Mouse (Mus musculus): ENCODE measurements around the gene AW011738. TPM values are rescaled to one million over a fixed set of nuclear protein-coding genes. Genes with fewer than 3 reads are reported as not detected.

The AW011738 gene
- total RNA-seq (2021): 1 to 10 TPM; 5.4 to 6.5 TPM
- long read RNA-seq, partial matches to known transcripts: 0 of 1 reads
- long read RNA-seq, other reads (novel, unspliced or antisense): 1 of 1 reads

GRCm38 (mm10) chr4:156203001-156203412 lies at the start of gene AW011738:
TSS of gene AW011738 (plus strand) at chr4:156203304.
- peak in 1 of 2 experiments; percentile 59 for DNase-seq (ENCODE audit: low spot score in 2 of 2)

GRCm38 (mm10) chr4:156154771-156155170 lies 48.3 kb upstream of the AW011738 start:
- no peak for DNase-seq (ENCODE audit: low spot score in 2 of 2)

GRCm38 (mm10) chr4:156166477-156166876 lies 36.6 kb upstream of the AW011738 start:
- no peak for DNase-seq (ENCODE audit: low spot score in 2 of 2)

- DNase-seq (ENCODE audit: low spot score in 2 of 2): no peak
These were observed 34.5 kb upstream of the AW011738 start for GRCm38 (mm10) chr4:156168611-156169010.

GRCm38 (mm10) chr4:156169129-156169528 lies 34.0 kb upstream of the AW011738 start:
- no peak for DNase-seq (ENCODE audit: low spot score in 2 of 2)

GRCm38 (mm10) chr4:156171828-156172227 lies 31.3 kb upstream of the AW011738 start:
- no peak for DNase-seq (ENCODE audit: low spot score in 2 of 2)

- no peak for DNase-seq (ENCODE audit: low spot score in 2 of 2)
These were observed 25.5 kb upstream of the AW011738 start for GRCm38 (mm10) chr4:156177630-156178029.

- DNase-seq (ENCODE audit: low spot score in 2 of 2): no peak
These were observed 19.4 kb upstream of the AW011738 start for GRCm38 (mm10) chr4:156183747-156184146.

GRCm38 (mm10) chr4:156184291-156184954 lies 18.7 kb upstream of the AW011738 start:
- DNase-seq (ENCODE audit: low spot score in 2 of 2): no peak

- DNase-seq (ENCODE audit: low spot score in 2 of 2): peak in 1 of 2 experiments; percentile 32
These were observed 17.6 kb upstream of the AW011738 start for GRCm38 (mm10) chr4:156185456-156185949.

GRCm38 (mm10) chr4:156185950-156186850 lies 16.9 kb upstream of the AW011738 start:
- peak; percentile 39 to 55 for DNase-seq (ENCODE audit: low spot score in 2 of 2)

- DNase-seq (ENCODE audit: low spot score in 2 of 2): no peak
These were observed 14.8 kb upstream of the AW011738 start for GRCm38 (mm10) chr4:156188162-156188810.

- peak in 1 of 2 experiments; percentile 43 for DNase-seq (ENCODE audit: low spot score in 2 of 2)
These were observed 14.2 kb upstream of the AW011738 start for GRCm38 (mm10) chr4:156188811-156189323.

GRCm38 (mm10) chr4:156192421-156193199 lies 10.5 kb upstream of the AW011738 start:
- no peak for DNase-seq (ENCODE audit: low spot score in 2 of 2)

- no peak for DNase-seq (ENCODE audit: low spot score in 2 of 2)
These were observed 9.9 kb upstream of the AW011738 start for GRCm38 (mm10) chr4:156193200-156193590.

GRCm38 (mm10) chr4:156193906-156194305 lies 9.2 kb upstream of the AW011738 start:
- DNase-seq (ENCODE audit: low spot score in 2 of 2): no peak

GRCm38 (mm10) chr4:156194346-156194745 lies 8.8 kb upstream of the AW011738 start:
- DNase-seq (ENCODE audit: low spot score in 2 of 2): no peak

GRCm38 (mm10) chr4:156195927-156196870 lies 6.9 kb upstream of the AW011738 start:
- no peak for DNase-seq (ENCODE audit: low spot score in 2 of 2)
